Mouse (Mus musculus) intestine, embryonic 15.5 days (tissue): ENCODE results near the gene Tmem206. TPM values are rescaled to one million over a fixed set of nuclear protein-coding genes. Genes with fewer than 3 reads are reported as not detected.
A peak's percentile ranks its signal among the peaks of the same experiment; 100 is the strongest.

Experiments
- ATAC-seq: fragments of 200-750 bp; cut with Nextera tagmentation; 2 replicates; pipeline ENCODE4 v1.8.0; 2017; ENCODE audit warnings: moderate TSS enrichment, moderate library complexity
- H3K27ac ChIP-seq: fragments of 300-500 bp; sonication (generic); 2 replicates; pipeline ENCODE4 v1.5.1; 2015; ENCODE audit warnings: mild to moderate bottlenecking, inconsistent platforms
- H3K27me3 ChIP-seq: fragments of 300-500 bp; sonication (generic); replicated peaks from 2 replicates; pipeline ENCODE4 v1.6.1; 2015; ENCODE audit warnings: inconsistent platforms
- H3K36me3 ChIP-seq: fragments of 300-500 bp; sonication (generic); 2 replicates; pipeline ENCODE4 v1.6.1; 2015; ENCODE audit warnings: inconsistent platforms
- H3K4me1 ChIP-seq: fragments of 300-500 bp; sonication (generic); replicated peaks from 2 replicates; pipeline ENCODE4 v1.6.1; 2015; ENCODE audit warnings: inconsistent platforms
- H3K4me2 ChIP-seq: fragments of 300-500 bp; sonication (generic); replicated peaks from 2 replicates; pipeline ENCODE4 v1.6.1; 2015; ENCODE audit warnings: mild to moderate bottlenecking, inconsistent platforms
- H3K4me3 ChIP-seq: fragments of 300-500 bp; sonication (generic); replicated peaks from 2 replicates; pipeline ENCODE4 v1.5.1; 2015; ENCODE audit warnings: inconsistent platforms
- H3K9ac ChIP-seq: fragments of 300-500 bp; sonication (generic); 2 replicates; pipeline ENCODE4 v1.6.1; 2015; ENCODE audit warnings: inconsistent platforms
- H3K9me3 ChIP-seq: fragments of 300-500 bp; sonication (generic); 2 replicates; pipeline ENCODE4 v1.6.1; 2016; ENCODE audit warnings: inconsistent platforms
- WGBS: fragments of 180-500 bp; shearing (Covaris S2); methylation state at CpG from one replicate; pipeline ENCODE4 v1.1.7; 2015; 5-methylcytosine and 5-hydroxymethylcytosine counted together
- polyA plus RNA-seq: library from polyadenylated mRNA; unstranded; fragments of >200 nt; fragmentation: Nextera tagmentation; extraction: Ambion mirVana; gene quantifications from 2 replicates; pipeline ENCODE4 v1.2.1, GENCODE M21; 2015

The Tmem206 gene
- polyA plus RNA-seq, 1 experiment from 2014 or later: 16.4 TPM

DNA sequence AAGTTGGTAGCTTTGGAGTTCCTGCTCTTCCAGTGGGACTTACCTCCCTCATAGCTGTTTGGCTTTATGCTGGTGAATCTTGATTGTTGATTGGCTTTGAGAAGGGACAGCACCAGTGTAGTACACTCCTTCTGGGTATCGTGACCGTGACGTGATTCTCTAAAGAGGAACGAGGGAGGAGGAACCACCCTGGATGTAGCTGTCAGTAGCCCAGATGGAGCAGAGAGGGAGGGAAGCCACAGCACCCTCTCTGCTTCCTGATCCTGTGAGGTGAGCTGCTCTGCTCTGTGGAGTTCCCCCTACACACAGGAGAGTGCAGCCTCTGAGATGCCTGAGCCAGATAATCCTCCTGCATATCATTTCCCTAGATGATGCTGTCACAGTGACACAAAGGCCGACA is 8.8 kb downstream of the Tmem206 start:
- 81% methylated on average over 5 of the region's 5 CpGs for WGBS
- peaks cover 15% of the 10 kb centered on the region; the same call in 1 of the 2 replicates for H3K36me3 ChIP-seq
- H3K4me1 ChIP-seq: no peaks in the 10 kb centered on the region
- ATAC-seq: no peak
- H3K27ac ChIP-seq: no peak overlapping the region
- no peak overlapping the region for H3K9ac ChIP-seq
- H3K4me3 ChIP-seq: no peak overlapping the region
- no peaks in the 10 kb centered on the region for H3K27me3 ChIP-seq
- H3K4me2 ChIP-seq: no peak overlapping the region
- no peaks in the 10 kb centered on the region for H3K9me3 ChIP-seq

DNA sequence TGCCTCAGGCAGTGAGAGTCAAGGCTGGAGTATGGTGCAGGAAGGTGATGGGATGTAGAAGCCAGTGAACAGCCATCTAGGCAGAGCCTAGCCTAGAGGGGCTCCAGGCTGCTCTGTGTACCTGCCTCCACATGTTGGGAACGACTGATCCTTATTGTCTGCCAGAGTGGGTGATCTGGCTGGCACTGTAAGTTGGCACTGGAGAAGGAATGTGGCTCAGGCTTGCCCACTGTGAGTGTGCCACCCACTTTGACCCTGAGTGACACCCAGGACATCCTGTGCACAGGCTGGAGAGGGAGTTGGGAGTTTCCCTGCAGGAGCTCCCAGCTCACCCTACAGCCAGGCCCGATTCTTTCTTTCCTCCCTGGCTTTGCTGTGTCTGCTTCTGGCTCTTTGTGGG is 14.2 kb downstream of the Tmem206 start:
- WGBS: 83% methylated on average over 2 of the region's 2 CpGs
- H3K9me3 ChIP-seq: no peaks in the 10 kb centered on the region
- peaks cover 30% of the 10 kb centered on the region for H3K36me3 ChIP-seq
- no peak overlapping the region for H3K27ac ChIP-seq
- no peaks in the 10 kb centered on the region for H3K4me1 ChIP-seq
- H3K9ac ChIP-seq: no peak overlapping the region
- H3K4me3 ChIP-seq: no peak overlapping the region
- no peak overlapping the region for H3K4me2 ChIP-seq
- no peak for ATAC-seq
- no peaks in the 10 kb centered on the region for H3K27me3 ChIP-seq

DNA sequence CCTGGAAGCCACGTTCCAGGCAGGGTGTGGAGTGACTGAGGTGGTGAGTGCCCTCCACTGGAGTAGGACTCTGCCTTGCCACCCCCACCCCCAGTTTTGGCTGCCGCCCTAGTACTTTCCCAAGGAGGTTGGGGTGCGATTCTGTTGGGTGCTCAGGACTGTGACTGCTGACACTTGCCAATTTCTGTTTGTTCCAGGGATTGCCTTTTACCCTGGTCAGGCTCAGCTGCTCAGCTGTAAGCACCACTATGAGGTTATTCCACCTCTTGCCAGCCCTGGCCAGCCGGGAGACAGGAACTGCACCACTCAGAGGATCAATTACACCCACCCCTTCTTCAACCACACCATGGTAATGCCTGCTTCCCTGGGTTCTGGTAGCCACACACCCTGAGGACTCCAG is 14.8 kb downstream of the Tmem206 start:
- Histone ChIP-seq H3K4me2 (no peak overlapping the region), H3K27ac (no peak overlapping the region), H3K9ac (no peak overlapping the region), H3K4me3 (no peak overlapping the region), H3K27me3 (no peaks in the 10 kb centered on the region), H3K4me1 (no peaks in the 10 kb centered on the region), H3K9me3 (no peaks in the 10 kb centered on the region), H3K36me3 (peaks cover 32% of the 10 kb centered on the region)
- WGBS: 93% methylated on average over 4 of the region's 4 CpGs
- no peak for ATAC-seq

DNA sequence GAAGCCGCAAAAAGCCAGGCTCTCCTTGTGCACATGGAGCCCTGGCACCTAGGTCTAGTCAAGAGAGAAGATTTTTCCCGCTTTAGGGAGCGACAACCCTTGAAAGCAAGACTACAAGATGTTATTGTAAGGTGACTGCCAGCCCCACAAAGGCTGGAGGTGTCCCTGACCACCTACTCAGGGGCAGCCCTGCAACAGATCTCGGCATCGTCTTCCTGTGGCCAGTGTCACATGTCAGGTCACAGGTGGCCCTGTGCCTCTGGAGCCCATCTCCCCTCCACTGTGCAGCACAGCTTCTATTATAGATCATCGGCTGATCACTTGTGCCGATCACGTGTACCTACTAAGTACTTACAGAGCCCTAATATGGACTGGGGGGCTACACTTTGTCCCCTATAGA is 21.9 kb downstream of the Tmem206 start:
- Histone ChIP-seq H3K27ac (no peak overlapping the region), H3K9me3 (no peaks in the 10 kb centered on the region), H3K4me3 (no peak overlapping the region), H3K36me3 (peaks cover 22% of the 10 kb centered on the region), H3K4me1 (peaks cover 4% of the 10 kb centered on the region; the same call in 1 of the 2 replicates), H3K4me2 (no peak overlapping the region), H3K27me3 (no peaks in the 10 kb centered on the region), H3K9ac (no peak overlapping the region)
- WGBS: 91% methylated on average over 8 of the region's 8 CpGs
- ATAC-seq: no peak

DNA sequence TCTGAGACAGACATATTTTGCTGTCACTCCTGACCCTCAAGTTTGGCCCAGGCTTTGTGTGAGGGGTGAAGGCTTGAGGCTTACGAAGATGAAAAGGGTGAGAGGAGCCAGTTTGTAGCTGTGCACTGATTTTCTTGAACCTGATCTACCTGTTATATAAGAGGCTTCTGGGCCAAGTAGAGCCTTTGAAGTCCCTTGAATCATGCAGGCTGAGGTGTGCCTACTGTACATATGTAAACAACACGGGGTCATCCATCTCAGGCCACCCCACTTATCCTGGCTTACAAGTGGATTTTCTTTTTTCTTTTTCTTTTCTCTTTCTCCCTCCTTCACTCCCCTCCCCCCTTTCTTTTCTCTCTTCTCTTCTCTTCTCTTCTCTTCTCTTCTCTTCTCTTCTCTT is 22.9 kb downstream of the Tmem206 start:
- H3K27ac ChIP-seq: no peak overlapping the region
- H3K4me1 ChIP-seq: peaks cover 4% of the 10 kb centered on the region; the same call in 1 of the 2 replicates
- H3K4me3 ChIP-seq: no peak overlapping the region
- no peak overlapping the region for H3K9ac ChIP-seq
- H3K27me3 ChIP-seq: no peaks in the 10 kb centered on the region
- 81% methylated on average over 2 of the region's 2 CpGs for WGBS
- peaks cover 22% of the 10 kb centered on the region for H3K36me3 ChIP-seq
- no peak for ATAC-seq
- H3K4me2 ChIP-seq: no peak overlapping the region
- H3K9me3 ChIP-seq: no peaks in the 10 kb centered on the region

DNA sequence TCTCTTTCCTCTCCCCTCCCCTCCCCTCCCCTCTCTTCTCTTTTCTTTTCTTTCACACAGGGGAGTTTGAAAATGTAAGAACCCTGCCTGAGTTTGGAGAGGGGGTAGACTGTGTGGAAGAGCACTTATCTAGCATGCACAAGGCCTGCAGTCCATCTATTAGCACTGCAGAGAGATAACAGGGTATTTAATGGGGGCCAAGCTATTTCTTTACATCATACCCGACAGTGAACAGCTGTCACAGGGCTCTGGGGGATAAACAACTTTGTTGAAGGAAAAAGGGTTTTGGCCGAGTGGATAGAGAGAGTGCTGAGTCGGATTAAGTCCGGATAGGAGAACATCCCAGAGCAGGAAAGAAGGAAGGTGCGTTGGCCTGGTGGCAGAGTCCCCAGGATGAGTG is 23.3 kb downstream of the Tmem206 start:
- Histone ChIP-seq H3K27me3 (no peaks in the 10 kb centered on the region), H3K9ac (no peak overlapping the region), H3K36me3 (peaks cover 26% of the 10 kb centered on the region), H3K4me2 (no peak overlapping the region), H3K4me1 (peaks cover 4% of the 10 kb centered on the region; the same call in 1 of the 2 replicates), H3K27ac (peak overlapping the region; percentile 4; the same call in 1 of the 2 replicates), H3K9me3 (no peaks in the 10 kb centered on the region), H3K4me3 (no peak overlapping the region)
- ATAC-seq: no peak
- 33% methylated on average over 5 of the region's 5 CpGs for WGBS

DNA sequence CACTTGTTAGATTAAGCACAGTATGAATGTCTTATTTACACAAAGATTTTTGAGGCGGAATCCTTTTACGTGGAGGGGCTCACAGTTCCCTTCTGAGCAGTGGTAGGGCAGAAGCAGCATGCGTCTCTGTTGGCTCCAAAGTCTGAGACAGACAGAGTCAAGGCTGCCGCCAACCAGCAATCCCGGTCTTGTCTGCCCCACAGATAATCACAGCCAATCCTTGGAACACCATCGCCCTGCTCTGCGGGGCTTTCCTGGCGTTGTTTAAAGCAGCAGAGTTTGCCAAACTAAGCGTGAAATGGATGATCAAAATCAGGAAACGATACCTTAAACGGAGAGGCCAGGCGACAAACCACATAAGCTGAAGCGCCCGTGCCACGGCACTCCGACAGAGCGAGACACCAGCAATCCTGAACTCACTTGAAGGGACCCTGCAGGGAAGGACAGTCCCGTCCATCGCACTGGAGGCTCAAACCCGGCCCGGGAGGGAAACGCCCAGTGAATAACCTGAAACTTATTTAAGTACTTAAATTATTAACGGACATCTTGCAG is 23.9 kb downstream of the Tmem206 start:
- no peak for ATAC-seq
- 0 out of 2 replicates have a peak overlapping the region, but pooled peaks have one; percentile 4 for H3K27ac ChIP-seq
- H3K36me3 ChIP-seq: peaks cover 28% of the 10 kb centered on the region
- no peaks in the 10 kb centered on the region for H3K9me3 ChIP-seq
- 78% methylated on average over 23 of the region's 23 CpGs for WGBS
- no peak overlapping the region for H3K4me2 ChIP-seq
- no peak overlapping the region for H3K4me3 ChIP-seq
- no peak overlapping the region for H3K9ac ChIP-seq
- H3K4me1 ChIP-seq: peaks cover 4% of the 10 kb centered on the region; the same call in 1 of the 2 replicates
- no peaks in the 10 kb centered on the region for H3K27me3 ChIP-seq

DNA sequence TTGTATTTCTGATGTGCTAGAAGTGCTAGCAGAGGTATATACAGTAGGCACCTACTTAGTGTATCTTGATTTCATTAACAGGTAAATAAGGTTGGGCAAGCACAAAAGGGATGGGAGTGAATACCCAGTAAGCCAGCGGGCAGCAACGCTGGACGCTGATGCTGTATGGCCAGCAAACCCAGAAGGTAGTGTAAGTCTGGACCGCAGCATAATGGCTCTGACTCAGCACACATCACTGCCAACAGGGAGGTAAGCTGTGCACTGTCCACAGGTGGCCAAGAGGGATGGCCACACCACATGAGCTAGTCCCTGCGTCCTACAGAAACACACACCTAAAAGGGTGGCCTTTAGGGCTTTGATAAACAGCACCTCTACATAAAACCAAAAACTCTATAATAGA is 24.6 kb downstream of the Tmem206 start:
- H3K27ac ChIP-seq: no peak overlapping the region
- no peak overlapping the region for H3K4me2 ChIP-seq
- H3K27me3 ChIP-seq: no peaks in the 10 kb centered on the region
- no peak overlapping the region for H3K4me3 ChIP-seq
- WGBS: 93% methylated on average over 5 of the region's 5 CpGs
- H3K4me1 ChIP-seq: peaks cover 4% of the 10 kb centered on the region; the same call in 1 of the 2 replicates
- no peak overlapping the region for H3K9ac ChIP-seq
- ATAC-seq: no peak
- H3K36me3 ChIP-seq: peaks cover 34% of the 10 kb centered on the region
- no peaks in the 10 kb centered on the region for H3K9me3 ChIP-seq

DNA sequence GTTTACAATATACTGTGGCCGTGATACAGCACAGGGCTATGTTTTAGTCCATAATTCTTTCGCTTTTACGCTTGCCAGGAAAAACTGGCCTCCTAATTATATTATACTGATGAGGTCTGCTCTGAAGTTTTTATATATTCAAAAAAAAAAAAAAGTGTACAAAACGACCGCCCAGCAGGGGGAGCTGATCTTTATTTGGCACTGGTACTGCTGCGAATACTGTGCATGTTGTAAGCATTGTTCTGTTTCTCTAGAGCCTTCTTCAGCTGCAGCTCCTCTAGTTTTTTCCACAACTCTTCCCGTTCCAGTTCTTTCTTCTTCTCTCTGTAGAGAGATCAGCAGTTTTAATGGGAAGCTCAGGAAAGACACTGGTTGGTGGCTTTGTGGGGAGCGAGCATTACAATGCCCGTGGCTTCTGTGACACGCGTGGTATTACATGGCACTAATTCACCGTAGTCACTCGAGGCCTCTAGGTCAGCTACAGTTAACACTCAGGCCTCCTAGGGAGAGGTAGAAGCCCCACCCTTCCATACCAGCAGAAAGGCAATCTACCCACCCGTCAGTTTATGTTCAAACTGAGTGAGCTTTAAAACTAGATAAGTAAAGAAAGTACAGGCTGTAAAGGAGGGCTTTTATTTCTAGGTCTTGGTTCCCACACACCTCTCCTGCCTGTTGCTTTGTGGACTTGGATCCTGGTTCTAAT is 27.2 kb downstream of the Tmem206 start:
- no peak overlapping the region for H3K9ac ChIP-seq
- no peaks in the 10 kb centered on the region for H3K9me3 ChIP-seq
- no peaks in the 10 kb centered on the region for H3K27me3 ChIP-seq
- WGBS: 57% methylated on average over 14 of the region's 14 CpGs
- H3K4me3 ChIP-seq: no peak overlapping the region
- peak; percentile 69 for ATAC-seq
- H3K4me1 ChIP-seq: peaks cover 4% of the 10 kb centered on the region; the same call in 1 of the 2 replicates
- 0 out of 2 replicates have a peak overlapping the region, but pooled peaks have one; percentile 18 for H3K27ac ChIP-seq
- no peak overlapping the region for H3K4me2 ChIP-seq
- peaks cover 31% of the 10 kb centered on the region for H3K36me3 ChIP-seq

DNA sequence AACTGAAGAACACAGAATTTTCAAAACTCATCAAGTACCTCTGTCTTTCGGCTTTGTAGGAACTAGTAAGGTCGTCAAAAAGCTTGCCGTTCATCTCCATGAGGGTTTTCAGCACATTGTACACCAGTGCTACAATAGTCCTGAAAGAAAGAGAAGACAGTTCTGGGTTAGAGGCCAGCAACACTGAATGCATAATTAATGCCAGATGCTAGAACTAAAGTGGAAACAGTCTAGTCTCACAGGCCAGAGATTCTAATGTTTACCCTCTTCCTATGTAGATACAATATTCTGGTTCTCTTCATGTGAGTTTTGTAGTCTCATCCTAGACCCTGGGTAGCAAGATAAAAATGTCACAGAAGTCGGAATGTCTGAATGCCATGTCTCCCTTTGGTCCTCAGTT is 28.1 kb downstream of the Tmem206 start:
- H3K4me1 ChIP-seq: peaks cover 4% of the 10 kb centered on the region; the same call in 1 of the 2 replicates
- H3K27me3 ChIP-seq: no peaks in the 10 kb centered on the region
- no peak for ATAC-seq
- H3K9me3 ChIP-seq: no peaks in the 10 kb centered on the region
- WGBS: 92% methylated on average over 4 of the region's 4 CpGs
- H3K27ac ChIP-seq: no peak overlapping the region
- H3K36me3 ChIP-seq: peaks cover 30% of the 10 kb centered on the region
- no peak overlapping the region for H3K4me2 ChIP-seq
- no peak overlapping the region for H3K4me3 ChIP-seq
- no peak overlapping the region for H3K9ac ChIP-seq

DNA sequence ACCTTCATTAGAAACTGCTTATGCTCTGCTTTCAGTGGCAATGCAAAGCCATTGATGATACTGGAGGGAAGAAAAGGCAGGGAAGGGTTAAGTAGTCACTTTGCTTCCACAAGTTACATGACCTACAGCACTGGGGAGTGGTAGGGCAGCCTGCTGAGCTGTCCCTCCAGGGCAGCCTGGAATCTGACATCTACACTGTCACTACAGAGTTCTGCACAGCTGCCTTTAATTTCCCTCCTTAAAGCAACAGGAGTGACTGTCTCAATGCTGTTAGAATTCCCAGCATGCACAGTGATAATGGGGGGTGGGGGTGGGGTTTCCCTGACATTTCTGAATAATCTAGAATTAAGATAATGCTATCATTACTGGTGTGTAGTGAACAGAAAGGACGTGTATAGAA is 31.2 kb downstream of the Tmem206 start:
- H3K4me1 ChIP-seq: no peaks in the 10 kb centered on the region
- H3K27ac ChIP-seq: no peak overlapping the region
- H3K27me3 ChIP-seq: no peaks in the 10 kb centered on the region
- H3K36me3 ChIP-seq: peaks cover 31% of the 10 kb centered on the region
- WGBS: 75% methylated on average over 1 of the region's 1 CpGs
- H3K4me3 ChIP-seq: no peak overlapping the region
- ATAC-seq: no peak
- no peak overlapping the region for H3K9ac ChIP-seq
- H3K9me3 ChIP-seq: no peaks in the 10 kb centered on the region
- no peak overlapping the region for H3K4me2 ChIP-seq

DNA sequence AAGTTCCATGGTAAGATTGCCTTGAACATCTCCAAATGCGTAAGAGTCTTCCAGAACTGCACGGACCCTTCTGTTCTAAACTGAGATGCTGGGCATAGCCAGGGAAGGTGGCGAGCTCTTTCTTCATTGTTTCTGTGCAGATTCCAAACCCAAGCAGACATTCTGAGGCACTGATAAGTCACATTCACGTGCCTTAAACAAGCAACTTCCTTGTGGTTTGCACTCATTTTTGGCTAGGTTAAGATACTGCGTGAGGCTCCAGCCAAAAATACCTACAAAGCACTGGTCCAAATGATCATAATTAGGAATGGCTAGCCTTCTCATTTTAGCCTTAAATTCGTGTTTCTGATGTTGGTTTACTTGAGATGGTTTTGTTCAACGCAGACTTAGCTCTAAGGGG is 33.8 kb downstream of the Tmem206 start:
- H3K27me3 ChIP-seq: no peaks in the 10 kb centered on the region
- peaks cover 25% of the 10 kb centered on the region for H3K36me3 ChIP-seq
- H3K9me3 ChIP-seq: no peaks in the 10 kb centered on the region
- no peak overlapping the region for H3K27ac ChIP-seq
- 87% methylated on average over 7 of the region's 7 CpGs for WGBS
- H3K4me2 ChIP-seq: no peak overlapping the region
- ATAC-seq: no peak
- no peaks in the 10 kb centered on the region for H3K4me1 ChIP-seq
- no peak overlapping the region for H3K4me3 ChIP-seq
- H3K9ac ChIP-seq: no peak overlapping the region

DNA sequence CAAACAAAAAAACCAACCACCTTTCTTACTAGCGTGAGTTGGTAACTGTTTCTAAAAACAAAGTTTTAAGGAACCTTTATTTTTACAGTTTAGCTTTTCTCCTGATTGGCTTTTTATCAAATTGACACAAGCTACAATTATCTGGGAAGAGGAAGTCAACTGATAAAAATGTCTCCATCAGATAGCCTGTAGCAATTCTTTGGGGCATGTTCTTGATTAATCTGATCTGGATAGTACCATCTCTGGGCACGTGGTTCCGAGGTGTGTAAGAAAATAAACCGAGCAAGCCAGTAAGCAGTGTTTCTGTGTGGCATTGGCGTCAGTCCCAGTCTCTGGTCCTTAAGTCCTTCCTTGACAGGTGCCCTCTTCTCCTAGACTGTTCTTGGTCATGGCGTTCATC is 36.7 kb downstream of the Tmem206 start:
- Histone ChIP-seq H3K36me3 (peaks cover 10% of the 10 kb centered on the region; the same call in 1 of the 2 replicates), H3K4me2 (no peak overlapping the region)
- WGBS: 91% methylated on average over 6 of the region's 6 CpGs

More for the DNA sequence above, 36.7 kb downstream of the Tmem206 start:
- Histone ChIP-seq H3K27me3 (no peaks in the 10 kb centered on the region), H3K9ac (no peak overlapping the region), H3K4me1 (no peaks in the 10 kb centered on the region), H3K27ac (no peak overlapping the region), H3K4me3 (no peak overlapping the region), H3K9me3 (no peaks in the 10 kb centered on the region)
- ATAC-seq: no peak
